Mouse (Mus musculus) left cerebral cortex, adult 2 months (tissue): ENCODE results near the gene Smug1. TPM values are rescaled to one million over a fixed set of nuclear protein-coding genes. Genes with fewer than 3 reads are reported as not detected.

ENCODE experiments used
- DNase-seq, 2 experiments: peaks; one replicate each; pipeline ENCODE4 v3.0.0; 2021 to 2022; ENCODE audit warnings: low spot score in 2 of 2, mixed read lengths in 1 of 2; ENCODE audit errors: extremely low spot score in 1 of 2
- H3K27ac ChIP-seq: fragments of 200-600 bp; 2 replicates; pipeline ENCODE4 v1.8.1; 2022
- H3K4me3 ChIP-seq: fragments of 200-600 bp; 2 replicates; pipeline ENCODE4 v1.8.1; 2022
- CTCF ChIP-seq: fragments of 200-600 bp; IDR thresholded peaks from 2 replicates; pipeline ENCODE4 v1.8.1; 2022; ENCODE audit warnings: antibody characterized with exemption, mild to moderate bottlenecking, moderate library complexity
- intact Hi-C: fragments of 180-260 bp; cut with DNase I; formaldehyde crosslinking; loops from one replicate; pipeline ENCODE4 v1.15.1; 2025
- total RNA-seq, 2 experiments: library from RNA; stranded (reverse); gene quantifications; 2 replicates each; pipeline ENCODE4 v1.2.3; 2021

Smug1 gene
- total RNA-seq, 2 experiments from 2014 or later, result 20.7 to 23.2 TPM

- DNase-seq, result no peak
- TF ChIP-seq CTCF, result no peak
- intact Hi-C loops, result no loop called here
- no peak overlapping the region for H3K4me3 ChIP-seq
- no peak overlapping the region for H3K27ac ChIP-seq
Measured at GRCm38 (mm10) chr15:103187803-103188202, 20.9 kb upstream of the Smug1 start.

GRCm38 (mm10) chr15:103185462-103186198 lies 18.7 kb upstream of the Smug1 start:
- Histone ChIP-seq H3K27ac (no peak overlapping the region), H3K4me3 (no peak overlapping the region)
- peak; percentile 59 for TF ChIP-seq CTCF
- intact Hi-C loops, result no loop called here
- DNase-seq, result peak; percentile 42 to 49

GRCm38 (mm10) chr15:103183651-103184610 lies 17.0 kb upstream of the Smug1 start:
- intact Hi-C loops, result no loop called here
- Histone ChIP-seq H3K4me3 (no peak overlapping the region; the same call in 1 of the 2 replicates), H3K27ac (no peak overlapping the region)
- DNase-seq, result peak; percentile 35 to 41
- TF ChIP-seq CTCF, result no peak; the same call in none of the 2 replicates

GRCm38 (mm10) chr15:103183135-103183534 lies 16.2 kb upstream of the Smug1 start:
- DNase-seq, result peak; percentile 60 to 61
- no peak overlapping the region for H3K27ac ChIP-seq
- H3K4me3 ChIP-seq, result no peak overlapping the region; the same call in 1 of the 2 replicates
- intact Hi-C loops, result no loop called here
- TF ChIP-seq CTCF, result peak; percentile 63

- DNase-seq, result peak; percentile 78 to 82
- intact Hi-C loops, result loop anchor here (1.0 kb wide), 1 partner anchor 125 kb away; no protein-coding TSS in a partner anchor
- peak overlapping the region; percentile 42 for H3K4me3 ChIP-seq
- H3K27ac ChIP-seq, result no peak overlapping the region
- TF ChIP-seq CTCF, result no peak; the same call in none of the 2 replicates
Measured at GRCm38 (mm10) chr15:103182166-103182790, 15.4 kb upstream of the Smug1 start.

- H3K27ac ChIP-seq, result no peak overlapping the region
- TF ChIP-seq CTCF, result no peak
- no peak overlapping the region for H3K4me3 ChIP-seq
- no peak for DNase-seq
- intact Hi-C loops, result no loop called here
Measured at GRCm38 (mm10) chr15:103180406-103180805, 13.5 kb upstream of the Smug1 start.

- Histone ChIP-seq H3K4me3 (no peak overlapping the region), H3K27ac (no peak overlapping the region)
- no peak for DNase-seq
- intact Hi-C loops, result loop anchor here (5.0 kb wide), 1 partner anchor 416 kb away; no protein-coding TSS in a partner anchor
- TF ChIP-seq CTCF, result no peak
Measured at GRCm38 (mm10) chr15:103178767-103179166, 11.9 kb upstream of the Smug1 start.

GRCm38 (mm10) chr15:103178137-103178536 lies 11.2 kb upstream of the Smug1 start:
- DNase-seq, result no peak
- no peak overlapping the region for H3K27ac ChIP-seq
- no peak overlapping the region for H3K4me3 ChIP-seq
- peak; percentile 75 for TF ChIP-seq CTCF
- intact Hi-C loops, result loop anchor here (5.0 kb wide), 1 partner anchor 416 kb away; no protein-coding TSS in a partner anchor

- Histone ChIP-seq H3K27ac (no peak overlapping the region), H3K4me3 (no peak overlapping the region)
- intact Hi-C loops, result loop anchor here (1.0 to 5.0 kb wide), 2 partner anchors 190 to 415 kb away; no protein-coding TSS in a partner anchor
- no peak for TF ChIP-seq CTCF
- no peak for DNase-seq
Measured at GRCm38 (mm10) chr15:103177611-103178041, 10.7 kb upstream of the Smug1 start.

GRCm38 (mm10) chr15:103176874-103177421 lies 10.1 kb upstream of the Smug1 start:
- peak; percentile 99 for TF ChIP-seq CTCF
- intact Hi-C loops, result loop anchor here (1.0 to 5.0 kb wide), 2 partner anchors 190 to 415 kb away; no protein-coding TSS in a partner anchor
- Histone ChIP-seq H3K27ac (no peak overlapping the region), H3K4me3 (no peak overlapping the region)
- peak; percentile 86 to 94 for DNase-seq

- intact Hi-C loops, result loop anchor here (2.0 kb wide), 1 partner anchor 474 kb away; no protein-coding TSS in a partner anchor
- Histone ChIP-seq H3K27ac (no peak overlapping the region), H3K4me3 (no peak overlapping the region)
- no peak for DNase-seq
- no peak for TF ChIP-seq CTCF
Measured at GRCm38 (mm10) chr15:103173251-103173650, 6.4 kb upstream of the Smug1 start.
